Mouse (Mus musculus) kidney, adult 11 months (tissue): ENCODE data around the gene Gpatch4.

Source experiments
- DNase-seq: peaks from one replicate; pipeline ENCODE4 v3.0.0; 2022

Gene Gpatch4

GRCm38 (mm10) chr3:88042661-88043421, at the start of gene Gpatch4:
Gene Gpatch4, plus strand, starts transcription at chr3:88043108.
- DNase-seq: peak; percentile 90

- DNase-seq: no peak
Measured at GRCm38 (mm10) chr3:87993436-87993835, 49.5 kb upstream of the Gpatch4 start.

GRCm38 (mm10) chr3:87995331-87995730, 47.6 kb upstream of the Gpatch4 start:
- no peak for DNase-seq

DNA sequence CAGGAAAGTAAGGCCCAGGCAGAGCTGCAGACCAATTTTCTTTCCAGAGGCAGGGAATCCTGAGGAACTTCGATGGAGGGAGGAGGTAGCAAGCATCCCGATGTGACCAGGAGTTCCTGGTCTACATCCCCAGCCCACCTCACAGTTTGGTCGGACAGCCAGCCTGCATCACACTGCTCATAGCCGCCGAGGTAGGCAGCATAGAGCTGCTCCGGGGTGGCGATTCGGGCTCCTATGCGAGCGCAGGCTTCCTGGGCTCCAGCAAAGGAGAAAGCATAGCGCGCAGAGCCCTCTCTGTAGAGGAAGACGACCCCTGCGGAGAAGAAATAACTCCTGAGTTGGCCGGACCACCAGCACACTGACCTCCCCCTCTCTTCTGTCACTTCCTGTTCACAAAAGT, 46.5 kb upstream of the Gpatch4 start:
- no peak for DNase-seq

DNA sequence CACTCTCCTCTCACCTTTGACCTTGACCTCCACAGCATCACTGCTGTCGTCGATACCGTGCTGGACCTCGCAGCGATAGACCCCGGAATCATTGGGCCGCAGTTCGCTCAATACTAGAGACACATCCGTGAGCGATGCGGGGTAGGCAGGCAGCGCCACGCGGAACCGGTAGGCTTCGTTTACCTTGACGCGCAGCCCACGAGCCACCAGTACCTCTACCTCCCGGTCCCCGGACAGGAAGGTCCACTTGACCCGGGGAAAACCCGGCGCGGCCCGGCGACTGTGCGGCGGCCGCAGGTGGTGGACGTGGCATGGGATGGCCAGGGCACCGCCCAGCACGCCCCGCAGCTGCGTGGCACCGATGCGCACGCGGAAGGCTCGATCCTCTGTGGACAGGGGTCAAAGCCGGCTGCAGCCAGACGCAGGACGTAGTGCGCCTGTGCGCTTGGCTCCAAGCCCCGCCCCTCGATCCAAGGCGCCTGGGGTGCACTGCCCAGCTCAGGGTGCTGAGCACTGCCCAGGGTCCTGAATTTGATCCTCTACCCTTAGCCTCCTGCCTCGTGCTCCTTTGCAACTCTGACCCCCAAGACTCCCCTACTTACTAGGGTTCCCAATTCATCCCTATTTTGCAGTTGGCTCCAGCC, 45.8 kb upstream of the Gpatch4 start:
- DNase-seq: no peak

DNA sequence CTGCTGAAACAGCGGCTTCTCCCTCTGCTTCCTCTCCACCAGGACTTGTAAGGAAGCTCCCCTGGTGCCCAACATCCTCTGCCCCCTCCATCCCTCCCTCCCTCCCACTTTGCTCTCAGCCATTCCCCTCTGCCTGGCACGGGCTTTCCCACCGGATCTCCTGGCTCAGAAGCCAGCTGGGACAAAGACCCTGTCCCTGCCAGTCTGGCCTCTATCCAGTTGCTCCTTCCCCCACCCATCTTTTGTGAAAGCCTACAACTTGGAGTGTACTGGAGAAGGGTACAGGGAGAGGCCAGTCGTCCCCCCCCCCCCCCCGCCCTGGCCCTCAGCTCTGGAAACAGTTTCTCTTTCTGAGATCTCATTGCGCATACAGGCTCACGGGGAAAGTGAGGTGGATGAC, 44.2 kb upstream of the Gpatch4 start:
- DNase-seq: no peak

GRCm38 (mm10) chr3:87999243-87999895, 43.5 kb upstream of the Gpatch4 start:
- DNase-seq: no peak

- no peak for DNase-seq
Measured at GRCm38 (mm10) chr3:88000181-88000580, 42.7 kb upstream of the Gpatch4 start, which contains the start of gene Bcan. Gene Bcan, minus strand, starts transcription at chr3:88000230.

GRCm38 (mm10) chr3:88000816-88001595, 41.9 kb upstream of the Gpatch4 start:
- DNase-seq: no peak

- no peak for DNase-seq
Measured at GRCm38 (mm10) chr3:88002291-88002976, 40.5 kb upstream of the Gpatch4 start.

DNA sequence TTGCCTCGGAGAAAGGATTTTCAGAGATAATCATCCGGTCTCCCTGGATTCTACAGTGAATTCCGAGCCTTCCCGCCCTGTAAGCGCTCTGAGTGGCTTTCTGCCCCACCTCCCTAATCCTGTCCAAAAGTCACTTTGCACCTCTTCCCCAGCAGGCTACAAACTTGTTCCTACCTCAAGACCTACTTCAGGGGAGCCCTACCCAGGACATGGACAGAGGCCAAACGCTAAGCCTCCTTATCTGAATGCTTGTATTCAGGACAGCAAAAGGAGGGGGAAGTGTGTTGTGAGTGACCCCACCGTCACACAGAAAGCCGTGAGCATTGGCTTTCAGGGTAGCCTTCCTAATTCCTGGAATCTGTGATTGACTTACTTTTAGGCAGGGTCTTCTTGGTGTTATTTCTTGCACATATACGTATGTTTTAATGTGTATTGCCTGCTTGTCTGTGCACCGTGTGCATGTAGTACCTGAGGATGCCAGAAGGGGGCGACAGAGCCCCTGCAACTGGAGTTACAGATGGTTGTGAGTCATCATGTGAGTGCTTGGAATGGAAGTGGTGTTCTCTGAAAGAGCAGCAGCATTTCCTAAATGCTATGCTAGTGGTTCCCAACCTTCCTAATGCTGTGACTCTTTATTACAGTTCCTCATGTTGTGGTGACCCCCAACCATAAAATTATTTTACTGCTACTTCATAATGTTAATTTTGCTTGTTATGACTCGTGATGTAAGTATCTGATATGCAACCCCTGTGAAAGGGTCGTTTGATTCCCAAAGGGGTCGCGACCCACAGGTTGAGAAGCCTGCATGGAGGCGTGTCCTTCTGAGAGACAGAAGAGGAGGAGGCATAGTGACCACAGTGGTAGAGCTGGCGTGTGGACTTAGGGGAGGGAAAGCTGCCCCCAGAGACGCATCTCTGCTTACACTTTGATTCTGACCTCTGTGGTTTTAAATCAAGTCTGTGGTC, 36.8 kb upstream of the Gpatch4 start:
- DNase-seq: no peak

DNA sequence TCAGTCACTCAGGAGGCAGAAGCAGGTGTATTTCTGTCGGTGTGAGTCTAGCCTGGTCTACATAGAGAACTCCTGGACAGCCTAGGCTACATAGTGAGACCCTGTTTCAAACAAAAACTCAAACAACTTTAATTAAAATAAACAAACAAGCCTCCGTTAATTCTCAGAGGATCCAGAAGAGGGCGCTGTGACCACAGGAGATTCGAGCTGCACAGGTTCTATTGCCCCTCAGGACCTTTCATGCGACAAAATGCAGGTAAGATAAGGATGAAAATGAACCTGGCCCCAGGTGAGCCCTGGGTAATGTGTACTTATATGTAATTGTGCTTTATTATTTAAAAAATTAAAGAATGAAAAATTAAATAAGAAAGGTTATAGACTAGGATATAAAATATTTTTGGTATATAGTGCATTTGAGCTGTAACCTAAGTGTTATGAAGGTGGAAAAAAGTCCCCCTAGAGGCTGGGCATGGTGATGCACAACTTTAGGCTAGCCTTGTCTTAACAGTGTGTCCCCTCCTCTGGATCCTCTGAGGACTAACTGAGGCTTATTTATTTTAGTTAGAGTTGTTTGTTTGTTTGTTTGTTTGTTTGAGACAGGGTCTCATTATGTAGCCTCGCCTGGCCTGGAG, 32.2 kb upstream of the Gpatch4 start:
- no peak for DNase-seq

GRCm38 (mm10) chr3:88022322-88023191, 20.4 kb upstream of the Gpatch4 start:
- DNase-seq: peak; percentile 94

DNA sequence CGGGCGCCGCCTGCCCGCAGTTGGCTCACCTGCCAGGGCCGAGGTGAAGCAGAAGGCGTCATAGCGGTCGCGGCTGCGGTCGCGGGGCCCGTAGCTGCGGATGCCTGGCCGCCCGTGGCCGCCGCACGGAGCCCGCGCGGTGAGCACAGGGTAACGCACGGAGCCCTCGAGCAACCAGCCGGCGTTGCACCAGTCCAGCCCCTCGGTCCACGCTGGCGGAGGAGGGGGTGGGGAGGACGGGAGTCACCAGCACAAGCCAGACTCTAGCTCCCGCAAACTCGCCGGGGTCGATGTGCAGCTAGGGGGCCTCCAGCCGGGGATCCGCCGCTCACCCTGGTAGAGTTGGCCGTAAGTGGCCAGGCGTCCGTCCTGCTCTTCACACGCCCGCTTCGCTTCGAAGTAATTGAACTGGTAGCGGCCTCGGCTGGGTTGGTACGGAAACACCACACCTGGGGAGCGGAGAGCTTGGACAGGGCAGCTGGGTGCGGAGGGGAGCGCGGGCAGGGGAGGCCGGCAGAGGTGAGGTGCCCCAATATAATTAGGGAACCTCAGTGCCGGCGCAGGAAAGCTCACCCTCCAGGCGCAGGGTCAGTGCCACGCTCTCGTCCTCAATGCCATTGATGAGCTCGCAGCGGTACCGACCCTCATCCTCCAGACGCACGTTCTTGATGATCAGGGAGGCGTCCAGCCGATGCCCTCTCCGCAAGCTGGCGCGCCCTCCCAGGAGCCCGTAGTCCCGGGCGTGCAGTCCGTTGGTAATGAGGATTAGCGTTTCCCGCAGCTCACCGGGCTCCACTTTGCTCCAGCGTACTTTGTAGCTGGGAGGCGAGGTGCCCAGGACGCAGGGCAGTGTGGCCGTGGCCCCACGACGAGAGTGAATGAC, 19.5 kb upstream of the Gpatch4 start:
- no peak for DNase-seq

- no peak for DNase-seq
Measured at GRCm38 (mm10) chr3:88026823-88027222, 16.1 kb upstream of the Gpatch4 start.

GRCm38 (mm10) chr3:88027434-88028186, 15.3 kb upstream of the Gpatch4 start, which contains the start of gene Hapln2:
Gene Hapln2, minus strand, starts transcription at chr3:88027583.
- DNase-seq: no peak

- peak; percentile 43 for DNase-seq
Measured at GRCm38 (mm10) chr3:88030608-88031395, 12.1 kb upstream of the Gpatch4 start.
